Mouse (Mus musculus) T-helper 17 cell (primary cell): Measurements from ENCODE around the gene Plppr3.

Experiments used
- in situ Hi-C, 2 experiments: fragments of 300-600 bp; cut with MboI, MseI; formaldehyde crosslinking; loops; 1 replicate in 1 of 2; 2 replicates in 1 of 2; pipeline ENCODE4 v1.15.1; 2025; ENCODE audit warnings: high pct_unique_total_duplicates in 2 of 2

The Plppr3 gene

DNA sequence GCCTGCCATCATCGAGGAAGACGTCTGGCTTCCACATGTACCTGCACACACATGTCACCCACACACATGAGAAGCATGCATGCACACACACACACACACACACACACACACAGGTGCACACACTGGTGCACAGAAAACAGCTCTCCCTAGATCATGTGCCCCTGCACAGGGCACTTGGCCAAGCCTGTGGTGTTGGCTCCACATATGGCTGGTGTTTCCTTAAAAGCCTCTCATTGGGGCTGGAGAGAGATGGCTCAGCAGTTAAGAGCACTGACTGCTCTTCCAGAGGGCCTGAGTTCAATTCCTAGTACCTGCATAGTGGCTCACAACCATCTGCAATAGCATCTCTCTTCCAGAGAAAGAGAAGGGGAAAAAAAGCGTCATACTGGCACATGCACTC lies 42.9 kb downstream of the Plppr3 start:
- in situ Hi-C loops, result loop anchor here in 1 of 2 experiments (10.0 kb wide), 1 partner anchor 93 kb away; the partner anchor contains the start of genes Arid3a and R3hdm4

- in situ Hi-C loops, result no loop called here
These were observed 50.0 kb downstream of the Plppr3 start for GRCm38 (mm10) chr10:79824413-79824812.

- in situ Hi-C loops, result no loop called here
These were observed 51.4 kb downstream of the Plppr3 start for GRCm38 (mm10) chr10:79823011-79823410.

- in situ Hi-C loops, result no loop called here
These were observed 52.1 kb downstream of the Plppr3 start for GRCm38 (mm10) chr10:79822372-79822771.

DNA sequence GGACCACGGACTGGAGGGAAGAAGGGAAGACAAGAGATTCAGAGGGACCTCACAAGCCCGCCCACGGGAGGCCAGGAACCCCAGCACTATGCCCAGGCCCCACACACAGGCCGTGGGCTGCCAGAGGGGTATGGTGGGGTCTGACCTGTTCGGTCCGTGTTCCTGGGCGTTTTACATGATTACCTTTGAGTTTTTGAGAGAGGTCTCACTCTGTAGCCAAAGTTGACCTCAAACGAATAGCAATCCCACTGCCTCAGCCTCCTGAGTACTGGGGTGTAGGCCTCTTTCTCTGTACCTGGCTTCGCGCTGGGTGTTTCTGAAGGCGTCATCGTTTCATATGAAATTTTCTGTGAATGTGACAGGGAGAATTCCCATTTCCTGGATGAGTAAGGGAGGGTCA lies 52.7 kb downstream of the Plppr3 start:
- in situ Hi-C loops, result no loop called here

DNA sequence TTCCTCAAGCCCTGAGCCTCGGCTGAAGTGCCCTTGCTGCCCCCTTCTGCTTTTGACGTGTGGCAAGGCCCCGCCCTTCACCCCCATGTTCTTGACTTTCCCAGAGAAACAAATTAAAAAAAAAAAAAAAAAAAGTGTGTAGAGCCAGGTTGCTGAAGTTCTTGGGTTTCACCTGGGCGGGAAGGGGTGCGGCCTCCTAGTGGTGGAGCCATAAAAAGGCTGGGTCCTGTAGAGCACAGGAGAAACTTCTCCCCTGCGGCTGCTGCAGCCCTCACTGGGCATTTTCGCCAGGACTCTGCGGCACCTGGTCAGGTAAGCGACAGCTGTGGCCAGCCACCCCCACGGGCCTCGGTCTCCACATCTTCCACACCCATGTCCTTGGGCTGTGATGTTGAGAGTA lies 53.7 kb downstream of the Plppr3 start, which contains the start of gene Misp:
TSS of gene Misp (plus strand) at position 208 of the 400 bp plus-strand sequence.
- in situ Hi-C loops, result no loop called here

- in situ Hi-C loops, result no loop called here
These were observed 54.2 kb downstream of the Plppr3 start for GRCm38 (mm10) chr10:79820277-79820676.

DNA sequence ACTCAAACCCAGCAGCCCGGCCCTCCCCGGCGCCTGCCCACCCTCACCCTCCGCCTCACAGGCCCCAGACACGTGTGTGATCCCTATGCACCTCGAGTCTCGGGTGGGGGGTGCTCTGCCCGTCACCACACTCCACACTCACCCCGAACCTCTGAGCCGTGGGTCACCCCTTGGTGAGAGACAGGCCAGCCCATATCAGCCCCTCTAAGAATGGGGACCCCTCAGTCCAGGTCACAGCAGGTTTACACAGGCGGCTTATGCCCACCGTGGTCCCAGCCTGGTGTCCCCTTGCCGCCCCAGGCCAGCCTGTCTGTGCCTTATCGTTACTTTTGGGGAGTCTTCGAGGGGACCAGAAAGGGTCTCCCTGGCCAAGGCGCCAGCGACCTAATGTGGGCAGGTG lies 54.8 kb downstream of the Plppr3 start:
- in situ Hi-C loops, result no loop called here

DNA sequence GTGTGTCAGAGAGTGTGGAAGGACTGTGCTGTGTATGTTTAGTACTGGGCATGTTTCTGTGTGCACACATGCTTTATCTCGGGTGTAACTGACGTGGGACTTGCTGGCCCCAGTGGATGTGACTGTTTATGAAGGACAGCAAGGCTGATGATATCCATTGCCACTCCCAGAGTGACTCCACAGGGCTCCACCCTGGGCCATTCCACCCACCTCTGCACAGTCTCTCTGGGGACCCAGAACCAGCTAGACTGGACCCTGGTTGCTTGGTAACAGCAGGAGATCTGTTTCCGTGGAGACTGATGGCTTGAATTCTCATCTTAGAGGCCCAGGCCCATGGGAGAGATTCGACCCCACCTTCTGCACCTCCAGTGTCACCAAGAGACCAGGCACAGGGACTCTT lies 56.2 kb downstream of the Plppr3 start:
- in situ Hi-C loops, result no loop called here

- in situ Hi-C loops, result no loop called here
These were observed 57.3 kb downstream of the Plppr3 start for GRCm38 (mm10) chr10:79817111-79817510.

DNA sequence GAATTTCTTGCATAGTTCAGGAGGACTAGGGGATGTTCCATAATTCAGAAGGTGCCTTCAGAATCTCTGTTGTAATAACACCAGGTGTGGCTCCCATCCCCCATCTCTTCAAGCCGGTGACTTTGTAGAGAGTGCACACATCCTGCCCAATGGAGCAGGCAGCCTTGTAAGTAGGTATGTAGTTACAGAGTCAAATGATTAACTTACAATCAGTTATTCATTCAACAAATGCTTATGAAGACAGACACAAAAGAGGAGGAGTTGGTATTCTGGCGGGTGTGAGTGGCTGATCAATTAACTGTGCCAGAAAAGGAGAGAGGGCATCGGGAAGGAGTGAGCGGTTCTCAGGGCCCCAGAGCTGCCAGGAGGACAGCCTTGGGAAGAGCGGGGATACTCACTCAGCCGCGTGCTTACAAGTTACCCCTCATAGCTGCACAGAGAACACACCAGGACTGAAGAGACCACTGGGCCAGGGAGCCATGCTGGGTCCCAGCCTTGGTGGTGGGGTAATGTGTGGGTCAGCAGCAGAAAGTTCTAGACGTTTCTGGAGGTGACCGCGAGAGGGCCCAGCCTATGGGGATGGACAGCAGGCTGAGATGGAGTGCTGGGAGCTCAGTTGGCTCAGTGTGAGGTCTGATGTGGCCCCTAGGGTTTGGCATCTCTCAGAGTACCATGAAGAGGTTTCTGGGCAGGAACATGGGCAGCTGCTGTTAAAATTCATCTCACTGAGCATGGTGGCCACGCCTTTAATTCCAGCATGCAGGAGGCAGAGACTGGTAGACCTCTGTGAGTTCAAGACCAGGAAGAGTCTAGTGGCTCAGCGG lies 58.6 kb downstream of the Plppr3 start:
- in situ Hi-C loops, result no loop called here

DNA sequence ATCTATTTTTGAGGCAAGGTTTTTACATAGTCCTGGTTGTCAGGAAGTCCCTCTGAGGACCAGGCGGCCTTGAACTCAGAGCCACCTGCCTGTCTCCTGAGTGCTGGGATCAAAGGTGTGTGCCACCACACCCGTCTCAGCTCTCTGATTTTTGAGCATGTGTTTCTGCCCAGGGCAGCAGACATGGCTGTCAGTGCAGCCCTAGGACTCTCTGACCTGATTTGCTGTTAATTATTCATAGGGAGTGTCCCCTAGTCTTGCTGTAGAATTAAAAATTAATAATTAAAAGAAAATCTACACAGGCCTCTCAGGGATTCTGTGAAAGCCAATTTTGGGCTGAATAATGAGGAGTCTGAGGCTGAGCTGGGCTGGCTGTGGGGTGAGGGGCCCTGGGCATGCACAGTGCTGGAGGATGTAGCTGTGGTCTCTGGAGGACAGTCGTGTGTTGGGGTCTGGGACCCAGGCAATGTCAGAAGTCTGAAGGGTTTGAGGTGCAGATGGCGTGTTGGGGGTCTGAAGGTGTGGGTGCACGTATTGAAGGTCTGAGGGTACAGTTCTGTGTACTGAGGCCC lies 60.1 kb downstream of the Plppr3 start:
- in situ Hi-C loops, result no loop called here

DNA sequence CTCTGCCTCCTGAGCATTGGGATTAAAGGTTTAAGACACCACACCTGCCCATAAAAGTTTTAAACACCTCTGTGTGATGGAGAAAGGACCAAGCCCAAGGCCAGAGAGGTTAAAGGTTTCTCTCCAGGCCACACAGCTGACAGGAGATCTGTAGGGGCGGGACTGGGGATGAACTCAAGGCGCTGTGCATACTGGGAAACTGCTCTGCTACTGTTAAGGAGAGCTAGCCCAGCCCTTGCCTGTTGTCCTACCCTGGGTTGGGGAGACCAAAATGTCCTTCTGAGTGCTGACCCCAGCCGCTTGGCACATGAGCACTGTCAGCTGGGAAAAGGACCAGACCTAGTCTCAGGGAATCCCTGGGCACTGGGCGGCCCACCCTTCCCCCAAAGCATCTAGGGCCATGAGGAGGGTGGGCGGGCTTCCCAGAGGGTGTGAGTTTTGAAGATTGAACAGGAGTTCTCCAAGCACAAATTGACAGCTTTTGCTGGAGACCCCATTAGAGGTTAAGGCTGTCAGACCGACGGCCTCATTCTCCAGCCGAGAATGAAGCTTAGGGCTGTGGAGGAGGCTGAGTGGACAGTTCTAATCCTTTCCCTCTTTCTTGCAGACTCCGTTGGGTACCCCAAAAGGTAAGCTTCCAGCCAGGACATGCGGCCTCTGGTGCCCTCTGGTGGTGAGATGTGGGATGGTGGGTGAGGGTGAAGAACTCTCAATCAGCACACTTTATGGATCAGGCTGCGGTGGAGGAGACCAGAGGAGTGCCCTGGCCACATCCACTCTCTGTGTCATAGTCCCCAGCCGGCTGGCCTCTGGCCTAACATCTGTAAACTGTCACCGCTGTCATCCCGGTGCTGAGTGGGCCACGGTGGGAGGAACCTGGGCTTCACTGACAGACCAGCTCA lies 62.4 kb downstream of the Plppr3 start:
- in situ Hi-C loops, result no loop called here
